Mouse (Mus musculus) embryonic facial prominence, embryonic 14.5 days (tissue): ENCODE data around the gene Poln. TPM values are rescaled to one million over a fixed set of nuclear protein-coding genes. Genes with fewer than 3 reads are reported as not detected.

Experiments
- ATAC-seq: fragments of 200-750 bp; cut with Nextera tagmentation; 2 replicates; pipeline ENCODE4 v1.8.0; 2017; ENCODE audit warnings: low read depth, moderate number of reproducible peaks, moderate TSS enrichment
- DNase-seq: peaks from one replicate; pipeline ENCODE4 v3.0.0-alpha.2; 2015; ENCODE audit warnings: low spot score
- H3K27ac ChIP-seq: fragments of 300-500 bp; sonication (generic); replicated peaks from 2 replicates; pipeline ENCODE4 v1.5.1; 2014; ENCODE audit warnings: low read depth, mild to moderate bottlenecking, low read length, moderate library complexity
- H3K27me3 ChIP-seq: fragments of 300-500 bp; sonication (generic); replicated peaks from 2 replicates; pipeline ENCODE4 v1.6.1; 2014; ENCODE audit warnings: low read length; ENCODE audit not compliant: control insufficient read depth, insufficient read depth
- H3K36me3 ChIP-seq: fragments of 300-500 bp; sonication (generic); 2 replicates; pipeline ENCODE4 v1.6.1; 2014; ENCODE audit warnings: low read length, mixed read lengths; ENCODE audit not compliant: control insufficient read depth, insufficient read depth
- H3K4me1 ChIP-seq: fragments of 300-500 bp; sonication (generic); 2 replicates; pipeline ENCODE4 v1.6.1; 2014; ENCODE audit warnings: antibody characterized with exemption, low read length; ENCODE audit not compliant: control insufficient read depth, insufficient read depth
- H3K4me2 ChIP-seq: fragments of 300-500 bp; sonication (generic); 2 replicates; pipeline ENCODE4 v1.6.1; 2014; ENCODE audit warnings: low read depth, mild to moderate bottlenecking, low read length, moderate library complexity, mixed read lengths
- H3K4me3 ChIP-seq: fragments of 300-500 bp; sonication (generic); 2 replicates; pipeline ENCODE4 v1.5.1; 2014; ENCODE audit warnings: low read depth, mild to moderate bottlenecking, low read length
- H3K9ac ChIP-seq: fragments of 300-500 bp; sonication (generic); 2 replicates; pipeline ENCODE4 v1.6.1; 2014; ENCODE audit warnings: low read depth, mild to moderate bottlenecking, low read length, moderate library complexity, mixed read lengths
- H3K9me3 ChIP-seq: fragments of 300-500 bp; sonication (generic); 2 replicates; pipeline ENCODE4 v1.6.1; 2016; ENCODE audit warnings: low read length; ENCODE audit not compliant: control insufficient read depth
- WGBS: fragments of 180-500 bp; shearing (Covaris S2); extraction: QIAGEN DNeasy Blood & Tissue Kit; methylation state at CpG from one replicate; pipeline ENCODE4 v1.1.7; 2014; 5-methylcytosine and 5-hydroxymethylcytosine counted together
- polyA plus RNA-seq: library from polyadenylated mRNA; unstranded; fragments of >200 nt; fragmentation: Nextera tagmentation; extraction: Ambion mirVana; gene quantifications from 2 replicates; pipeline ENCODE4 v1.2.1, GENCODE M21; 2014

The Poln gene
- polyA plus RNA-seq, 1 experiment from 2014 or later: 1.9 TPM

- Histone ChIP-seq H3K27me3 (no peaks in the 10 kb centered on the region), H3K27ac (no peak overlapping the region), H3K9ac (no peak overlapping the region), H3K4me3 (no peak overlapping the region), H3K4me2 (no peak overlapping the region), H3K36me3 (no peaks in the 10 kb centered on the region), H3K4me1 (no peaks in the 10 kb centered on the region), H3K9me3 (no peaks in the 10 kb centered on the region)
- ATAC-seq (no peak), DNase-seq (no peak)
- WGBS: 70% methylated on average over 2 of the region's 2 CpGs
These were observed 36.5 kb downstream of the Poln start for GRCm38 (mm10) chr5:34132731-34133130.

- 10% methylated on average over 1 of the region's 1 CpGs for WGBS
- Histone ChIP-seq H3K36me3 (no peaks in the 10 kb centered on the region), H3K4me1 (no peaks in the 10 kb centered on the region), H3K9me3 (no peaks in the 10 kb centered on the region), H3K27me3 (no peaks in the 10 kb centered on the region), H3K4me2 (no peak overlapping the region), H3K4me3 (no peak overlapping the region), H3K27ac (no peak overlapping the region), H3K9ac (no peak overlapping the region)
- peak; percentile 4 for DNase-seq
- no peak for ATAC-seq
These were observed 45.1 kb downstream of the Poln start for GRCm38 (mm10) chr5:34124131-34124530.

DNA sequence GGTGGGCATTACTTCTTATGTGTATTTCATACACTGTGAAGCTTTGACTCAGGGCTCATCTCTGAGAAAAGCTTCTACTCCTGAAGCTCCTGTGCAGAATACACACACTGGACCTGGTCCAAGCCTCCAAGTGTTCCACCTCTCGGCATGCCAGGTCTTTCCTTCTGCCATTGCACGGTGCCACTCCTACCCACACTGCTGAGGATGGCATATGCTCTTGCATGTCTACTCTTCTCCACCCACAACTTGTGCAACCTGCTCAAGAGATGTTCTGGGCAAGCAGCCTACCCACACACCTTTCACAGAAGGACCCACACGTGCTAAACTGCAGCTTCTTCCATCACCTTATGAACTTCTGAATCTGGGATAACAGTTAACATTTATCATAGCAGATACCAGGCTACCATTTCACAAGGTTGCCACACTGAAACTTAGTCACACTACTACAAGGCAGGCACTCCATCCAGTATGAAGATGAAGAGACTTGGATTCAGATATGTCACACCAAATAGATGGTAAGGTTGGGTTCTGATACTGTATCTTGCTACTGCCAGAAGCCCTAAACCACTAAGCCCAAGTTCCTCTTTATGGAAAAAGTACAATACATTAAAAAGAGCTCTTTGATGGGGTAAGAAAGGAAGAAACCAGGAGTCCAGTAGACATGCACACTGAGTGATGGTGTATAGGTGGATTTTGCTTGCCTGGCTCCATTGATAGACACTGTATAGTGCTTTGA, 50.0 kb downstream of the Poln start:
- 77% methylated on average over 3 of the region's 3 CpGs for WGBS
- Histone ChIP-seq H3K4me3 (no peak overlapping the region), H3K36me3 (no peaks in the 10 kb centered on the region), H3K9me3 (no peaks in the 10 kb centered on the region), H3K27me3 (no peaks in the 10 kb centered on the region), H3K4me2 (no peak overlapping the region), H3K9ac (no peak overlapping the region), H3K4me1 (no peaks in the 10 kb centered on the region), H3K27ac (no peak overlapping the region)
- DNase-seq (no peak), ATAC-seq (no peak)

DNA sequence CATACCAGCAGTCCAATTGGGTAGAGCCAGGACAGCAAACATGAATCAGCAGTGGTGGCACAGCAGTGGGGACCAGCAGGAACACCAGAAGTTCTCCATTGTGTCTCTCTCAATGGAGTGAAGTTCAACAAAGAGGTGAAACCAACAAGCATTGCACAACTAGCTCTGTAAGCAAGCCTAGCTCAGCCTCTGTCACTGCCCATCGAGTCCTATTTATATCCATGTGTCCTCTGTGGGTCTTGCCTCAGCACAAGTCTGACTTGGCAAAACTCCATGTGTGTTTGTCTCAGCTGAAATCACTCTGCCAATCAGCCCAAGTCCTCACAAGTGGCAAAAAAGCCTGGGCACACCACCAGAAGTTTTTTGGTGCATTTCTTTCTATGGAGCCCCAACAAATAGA, 63.6 kb downstream of the Poln start:
- Histone ChIP-seq H3K27me3 (no peaks in the 10 kb centered on the region), H3K27ac (no peak overlapping the region), H3K9me3 (no peaks in the 10 kb centered on the region), H3K9ac (no peak overlapping the region), H3K4me1 (no peaks in the 10 kb centered on the region), H3K36me3 (no peaks in the 10 kb centered on the region), H3K4me3 (no peak overlapping the region), H3K4me2 (no peak overlapping the region)
- DNase-seq (peak; percentile 1), ATAC-seq (no peak)
- 67% methylated on average over 1 of the region's 1 CpGs for WGBS

GRCm38 (mm10) chr5:34097333-34097732, 71.9 kb downstream of the Poln start:
- no peaks in the 10 kb centered on the region for H3K4me1 ChIP-seq
- H3K27me3 ChIP-seq: 0 out of 2 replicates have a peak, but pooled peaks cover 4% of the 10 kb centered on the region
- 27% methylated on average over 1 of the region's 1 CpGs for WGBS
- no peaks in the 10 kb centered on the region for H3K36me3 ChIP-seq
- no peak overlapping the region for H3K4me3 ChIP-seq
- no peak overlapping the region for H3K27ac ChIP-seq
- no peak overlapping the region for H3K4me2 ChIP-seq
- DNase-seq (peak; percentile 56), ATAC-seq (no peak)
- H3K9ac ChIP-seq: no peak overlapping the region
- no peaks in the 10 kb centered on the region for H3K9me3 ChIP-seq

GRCm38 (mm10) chr5:34093021-34093420, 76.2 kb downstream of the Poln start:
- Histone ChIP-seq H3K9me3 (no peaks in the 10 kb centered on the region), H3K4me2 (no peak overlapping the region), H3K4me3 (no peak overlapping the region), H3K4me1 (no peaks in the 10 kb centered on the region), H3K36me3 (no peaks in the 10 kb centered on the region), H3K9ac (no peak overlapping the region), H3K27me3 (0 out of 2 replicates have a peak, but pooled peaks cover 4% of the 10 kb centered on the region), H3K27ac (no peak overlapping the region)
- 78% methylated on average over 2 of the region's 2 CpGs for WGBS
- ATAC-seq (no peak), DNase-seq (no peak)

GRCm38 (mm10) chr5:34032520-34032919, 136.7 kb downstream of the Poln start:
- 66% methylated on average over 3 of the region's 3 CpGs for WGBS
- ATAC-seq: no peak
- Histone ChIP-seq H3K9me3 (no peaks in the 10 kb centered on the region), H3K4me2 (no peak overlapping the region), H3K9ac (no peak overlapping the region), H3K4me3 (no peak overlapping the region), H3K36me3 (no peaks in the 10 kb centered on the region), H3K27me3 (no peaks in the 10 kb centered on the region), H3K4me1 (no peaks in the 10 kb centered on the region), H3K27ac (no peak overlapping the region)
- no peak for DNase-seq

GRCm38 (mm10) chr5:34031022-34031421, 138.2 kb downstream of the Poln start:
- 66% methylated on average over 6 of the region's 6 CpGs for WGBS

GRCm38 (mm10) chr5:34030101-34030500, 139.1 kb downstream of the Poln start:
- H3K27ac ChIP-seq: no peak overlapping the region
- H3K27me3 ChIP-seq: no peaks in the 10 kb centered on the region
- no peak overlapping the region for H3K4me3 ChIP-seq
- 64% methylated on average over 4 of the region's 4 CpGs for WGBS
- no peak for DNase-seq
- H3K9ac ChIP-seq: no peak overlapping the region
- no peak overlapping the region for H3K4me2 ChIP-seq
- no peak for ATAC-seq
- no peaks in the 10 kb centered on the region for H3K4me1 ChIP-seq
- H3K36me3 ChIP-seq: no peaks in the 10 kb centered on the region
- no peaks in the 10 kb centered on the region for H3K9me3 ChIP-seq

More at GRCm38 (mm10) chr5:34031022-34031421, 138.2 kb downstream of the Poln start:
- Histone ChIP-seq H3K9me3 (no peaks in the 10 kb centered on the region), H3K4me3 (no peak overlapping the region), H3K9ac (no peak overlapping the region), H3K27me3 (no peaks in the 10 kb centered on the region), H3K4me2 (no peak overlapping the region), H3K36me3 (no peaks in the 10 kb centered on the region), H3K27ac (no peak overlapping the region), H3K4me1 (no peaks in the 10 kb centered on the region)
- DNase-seq: no peak
- no peak for ATAC-seq
